Mouse (Mus musculus): ENCODE measurements around the gene Elavl3. TPM values are rescaled to one million over a fixed set of nuclear protein-coding genes. Genes with fewer than 3 reads are reported as not detected.
"Not testable (repeated sequence)": the region's sequence is repeated elsewhere in the genome, so short reads cannot be mapped to it uniquely, and the experiment has no call there.

Elavl3 gene
- polyA plus RNA-seq, 1 experiment from 2014 or later: 53.5 TPM

- peak overlapping the region; percentile 73 for H3K4me2 ChIP-seq (ENCODE audit: low read depth, low read length, severe bottlenecking)
- peak overlapping the region; percentile 79 for H3K4me3 ChIP-seq (ENCODE audit: low read depth, low read length)
- peaks cover 2% of the 10 kb centered on the region; the same call in 1 of the 2 replicates for H3K4me1 ChIP-seq (replicated peaks; ENCODE audit: control insufficient read depth, insufficient read depth, low read length)
- H3K9me3 ChIP-seq (ENCODE audit: control insufficient read depth, low read length): no peaks in the 10 kb centered on the region
- WGBS: 86% methylated on average over 6 of the region's 6 CpGs
- ATAC-seq (replicated peaks; ENCODE audit: low FRiP score) (no peak), DNase-seq (ENCODE audit: low spot score) (no peak)
- H3K36me3 ChIP-seq (ENCODE audit: control insufficient read depth, insufficient read depth, low read length): no peaks in the 10 kb centered on the region
- H3K9ac ChIP-seq (ENCODE audit: low read length): peak overlapping the region; percentile 74
- no peaks in the 10 kb centered on the region for H3K27me3 ChIP-seq (ENCODE audit: control insufficient read depth, insufficient read depth, low read length)
- no peak overlapping the region for H3K27ac ChIP-seq (ENCODE audit: low read depth, low read length)
Measured at GRCm38 (mm10) chr9:22086012-22086411, 34.2 kb upstream of the Elavl3 start.

- Histone ChIP-seq H3K27ac (ENCODE audit: low read depth, low read length) (no peak within 1 kb of the TSS), H3K9ac (ENCODE audit: low read length) (peak within 1 kb of the TSS; percentile 74), H3K4me1 (replicated peaks; ENCODE audit: control insufficient read depth, insufficient read depth, low read length) (peaks cover 2% of the 10 kb centered on the region; the same call in 1 of the 2 replicates), H3K27me3 (ENCODE audit: control insufficient read depth, insufficient read depth, low read length) (no peaks in the 10 kb centered on the region), H3K36me3 (ENCODE audit: control insufficient read depth, insufficient read depth, low read length) (no peaks in the 10 kb centered on the region), H3K4me2 (ENCODE audit: low read depth, low read length, severe bottlenecking) (peak within 1 kb of the TSS; percentile 73), H3K9me3 (ENCODE audit: control insufficient read depth, low read length) (no peaks in the 10 kb centered on the region), H3K4me3 (ENCODE audit: low read depth, low read length) (peak within 1 kb of the TSS; percentile 79)
- under 1% methylated on average over 48 of the region's 48 CpGs for WGBS
- ATAC-seq (replicated peaks; ENCODE audit: low FRiP score) (peak; percentile 98), DNase-seq (ENCODE audit: low spot score) (peak; percentile 92)
Measured at GRCm38 (mm10) chr9:22085022-22085834, 33.4 kb upstream of the Elavl3 start, which contains the start of gene Ecsit. Gene Ecsit, minus strand, starts transcription at chr9:22085438.

GRCm38 (mm10) chr9:22084667-22085021, 32.8 kb upstream of the Elavl3 start:
- DNase-seq (ENCODE audit: low spot score) (no peak), ATAC-seq (replicated peaks; ENCODE audit: low FRiP score) (no peak; the same call in 1 of the 2 replicates)
- Histone ChIP-seq H3K4me1 (replicated peaks; ENCODE audit: control insufficient read depth, insufficient read depth, low read length) (peaks cover 2% of the 10 kb centered on the region; the same call in 1 of the 2 replicates), H3K9ac (ENCODE audit: low read length) (peak overlapping the region; percentile 74), H3K27ac (ENCODE audit: low read depth, low read length) (no peak overlapping the region), H3K27me3 (ENCODE audit: control insufficient read depth, insufficient read depth, low read length) (no peaks in the 10 kb centered on the region), H3K36me3 (ENCODE audit: control insufficient read depth, insufficient read depth, low read length) (no peaks in the 10 kb centered on the region), H3K9me3 (ENCODE audit: control insufficient read depth, low read length) (no peaks in the 10 kb centered on the region), H3K4me3 (ENCODE audit: low read depth, low read length) (peak overlapping the region; percentile 79), H3K4me2 (ENCODE audit: low read depth, low read length, severe bottlenecking) (peak overlapping the region; percentile 69)
- WGBS: 34% methylated on average over 4 of the region's 4 CpGs

- H3K4me1 ChIP-seq (replicated peaks; ENCODE audit: control insufficient read depth, insufficient read depth, low read length): 0 out of 2 replicates have a peak, but pooled peaks cover 3% of the 10 kb centered on the region
- H3K36me3 ChIP-seq (ENCODE audit: control insufficient read depth, insufficient read depth, low read length): no peaks in the 10 kb centered on the region
- H3K4me2 ChIP-seq (ENCODE audit: low read depth, low read length, severe bottlenecking): no peak overlapping the region
- ATAC-seq (replicated peaks; ENCODE audit: low FRiP score) (no peak), DNase-seq (ENCODE audit: low spot score) (no peak)
- no peaks in the 10 kb centered on the region for H3K27me3 ChIP-seq (ENCODE audit: control insufficient read depth, insufficient read depth, low read length)
- H3K9ac ChIP-seq (ENCODE audit: low read length): no peak overlapping the region
- no peaks in the 10 kb centered on the region for H3K9me3 ChIP-seq (ENCODE audit: control insufficient read depth, low read length)
- WGBS: 95% methylated on average over 23 of the region's 23 CpGs
- H3K27ac ChIP-seq (ENCODE audit: low read depth, low read length): no peak overlapping the region
- H3K4me3 ChIP-seq (ENCODE audit: low read depth, low read length): no peak overlapping the region
Measured at GRCm38 (mm10) chr9:22076223-22076622, 24.4 kb upstream of the Elavl3 start.

GRCm38 (mm10) chr9:22075778-22076177, 24.0 kb upstream of the Elavl3 start:
- H3K4me1 ChIP-seq (replicated peaks; ENCODE audit: control insufficient read depth, insufficient read depth, low read length); ATAC-seq (replicated peaks; ENCODE audit: low FRiP score); DNase-seq (ENCODE audit: low spot score); H3K9ac ChIP-seq (ENCODE audit: low read length); H3K9me3 ChIP-seq (ENCODE audit: control insufficient read depth, low read length); H3K27me3 ChIP-seq (ENCODE audit: control insufficient read depth, insufficient read depth, low read length); H3K36me3 ChIP-seq (ENCODE audit: control insufficient read depth, insufficient read depth, low read length); H3K4me2 ChIP-seq (ENCODE audit: low read depth, low read length, severe bottlenecking); H3K27ac ChIP-seq (ENCODE audit: low read depth, low read length); H3K4me3 ChIP-seq (ENCODE audit: low read depth, low read length): not testable (repeated sequence)
- 80% methylated on average over 5 of the region's 5 CpGs for WGBS

GRCm38 (mm10) chr9:22072276-22072675, 20.5 kb upstream of the Elavl3 start:
- Histone ChIP-seq H3K4me1 (replicated peaks; ENCODE audit: control insufficient read depth, insufficient read depth, low read length) (peaks cover 7% of the 10 kb centered on the region; the same call in 1 of the 2 replicates), H3K9ac (ENCODE audit: low read length) (no peak overlapping the region), H3K36me3 (ENCODE audit: control insufficient read depth, insufficient read depth, low read length) (no peaks in the 10 kb centered on the region; the same call in 1 of the 2 replicates), H3K4me2 (ENCODE audit: low read depth, low read length, severe bottlenecking) (no peak overlapping the region), H3K4me3 (ENCODE audit: low read depth, low read length) (no peak overlapping the region), H3K9me3 (ENCODE audit: control insufficient read depth, low read length) (no peaks in the 10 kb centered on the region), H3K27ac (ENCODE audit: low read depth, low read length) (no peak overlapping the region), H3K27me3 (ENCODE audit: control insufficient read depth, insufficient read depth, low read length) (no peaks in the 10 kb centered on the region)
- DNase-seq (ENCODE audit: low spot score): no peak
- WGBS: 95% methylated on average over 4 of the region's 4 CpGs
- no peak for ATAC-seq (replicated peaks; ENCODE audit: low FRiP score)

- no peaks in the 10 kb centered on the region for H3K9me3 ChIP-seq (ENCODE audit: control insufficient read depth, low read length)
- DNase-seq (ENCODE audit: low spot score): peak; percentile 98
- peak within 1 kb of the TSS; percentile 93 for H3K27ac ChIP-seq (ENCODE audit: low read depth, low read length)
- H3K4me3 ChIP-seq (ENCODE audit: low read depth, low read length): peak within 1 kb of the TSS; percentile 84
- H3K9ac ChIP-seq (ENCODE audit: low read length): peak within 1 kb of the TSS; percentile 93
- no peaks in the 10 kb centered on the region for H3K27me3 ChIP-seq (ENCODE audit: control insufficient read depth, insufficient read depth, low read length)
- under 1% methylated on average over 76 of the region's 87 CpGs for WGBS
- peaks cover 7% of the 10 kb centered on the region; the same call in 1 of the 2 replicates for H3K4me1 ChIP-seq (replicated peaks; ENCODE audit: control insufficient read depth, insufficient read depth, low read length)
- H3K4me2 ChIP-seq (ENCODE audit: low read depth, low read length, severe bottlenecking): peak within 1 kb of the TSS; percentile 46
- H3K36me3 ChIP-seq (ENCODE audit: control insufficient read depth, insufficient read depth, low read length): no peaks in the 10 kb centered on the region; the same call in 1 of the 2 replicates
- ATAC-seq (replicated peaks; ENCODE audit: low FRiP score): peak; percentile 98
Measured at GRCm38 (mm10) chr9:22070791-22071573, 19.2 kb upstream of the Elavl3 start, which contains the start of the genes Gm49318 and Zfp653. Gene Gm49318, minus strand, starts transcription at chr9:22071259. Gene Zfp653, minus strand, starts transcription at chr9:22071376.

GRCm38 (mm10) chr9:22069881-22070553, 18.2 kb upstream of the Elavl3 start:
- H3K9ac ChIP-seq (ENCODE audit: low read length): no peak overlapping the region

More at GRCm38 (mm10) chr9:22069881-22070553, 18.2 kb upstream of the Elavl3 start:
- Histone ChIP-seq H3K4me1 (replicated peaks; ENCODE audit: control insufficient read depth, insufficient read depth, low read length) (peaks cover 7% of the 10 kb centered on the region; the same call in 1 of the 2 replicates), H3K4me3 (ENCODE audit: low read depth, low read length) (peak overlapping the region; percentile 84), H3K27ac (ENCODE audit: low read depth, low read length) (no peak overlapping the region), H3K36me3 (ENCODE audit: control insufficient read depth, insufficient read depth, low read length) (peaks cover 6% of the 10 kb centered on the region), H3K9me3 (ENCODE audit: control insufficient read depth, low read length) (no peaks in the 10 kb centered on the region), H3K4me2 (ENCODE audit: low read depth, low read length, severe bottlenecking) (peak overlapping the region; percentile 46), H3K27me3 (ENCODE audit: control insufficient read depth, insufficient read depth, low read length) (no peaks in the 10 kb centered on the region)
- 66% methylated on average over 4 of the region's 4 CpGs for WGBS
- ATAC-seq (replicated peaks; ENCODE audit: low FRiP score) (peak; percentile 6; the same call in 1 of the 2 replicates), DNase-seq (ENCODE audit: low spot score) (no peak)
